Mouse (Mus musculus): ENCODE data around the gene Speg. TPM values are rescaled to one million over a fixed set of nuclear protein-coding genes. Genes with fewer than 3 reads are reported as not detected.
A peak's percentile ranks its signal among the peaks of the same experiment; 100 is the strongest.

Gene Speg
- polyA plus RNA-seq, 1 experiment from 2014 or later: 53.8 TPM

- peak within 1 kb of the TSS; percentile 59; the same call in 1 of the 2 replicates for H3K27ac ChIP-seq (ENCODE audit: low read length)
- peak within 1 kb of the TSS; percentile 73 for H3K9ac ChIP-seq (replicated peaks; ENCODE audit: low read depth, low read length)
- 5% methylated on average over 28 of the region's 28 CpGs for WGBS
- H3K4me3 ChIP-seq (ENCODE audit: low read depth, low read length): peak within 1 kb of the TSS; percentile 60
- peak within 1 kb of the TSS; percentile 81 for H3K4me2 ChIP-seq (replicated peaks; ENCODE audit: low read depth, low read length)
- no peaks in the 10 kb centered on the region for H3K9me3 ChIP-seq (ENCODE audit: control insufficient read depth, low read depth, low read length)
- peaks cover 3% of the 10 kb centered on the region; the same call in 1 of the 2 replicates for H3K36me3 ChIP-seq (ENCODE audit: control insufficient read depth, insufficient read depth, low read length)
- ATAC-seq (ENCODE audit: insufficient number of reproducible peaks, insufficient read depth, low FRiP score, low read depth): peak; percentile 74
- no peaks in the 10 kb centered on the region for H3K27me3 ChIP-seq (ENCODE audit: control insufficient read depth, insufficient read depth, low read length)
- peaks cover 11% of the 10 kb centered on the region; the same call in 1 of the 2 replicates for H3K4me1 ChIP-seq (ENCODE audit: control insufficient read depth, insufficient read depth, low read length)
Measured at GRCm38 (mm10) chr1:75435475-75436328, 60.6 kb downstream of the Speg start, which contains the start of gene Gmppa. Gene Gmppa, plus strand, starts transcription at chr1:75435930.

GRCm38 (mm10) chr1:75438782-75439181, 63.7 kb downstream of the Speg start:
- Histone ChIP-seq H3K27me3 (ENCODE audit: control insufficient read depth, insufficient read depth, low read length) (no peaks in the 10 kb centered on the region), H3K36me3 (ENCODE audit: control insufficient read depth, insufficient read depth, low read length) (peaks cover 9% of the 10 kb centered on the region; the same call in 1 of the 2 replicates), H3K9me3 (ENCODE audit: control insufficient read depth, low read depth, low read length) (no peaks in the 10 kb centered on the region), H3K4me1 (ENCODE audit: control insufficient read depth, insufficient read depth, low read length) (peaks cover 11% of the 10 kb centered on the region; the same call in 1 of the 2 replicates), H3K4me3 (ENCODE audit: low read depth, low read length) (no peak overlapping the region), H3K4me2 (replicated peaks; ENCODE audit: low read depth, low read length) (no peak overlapping the region), H3K9ac (replicated peaks; ENCODE audit: low read depth, low read length) (no peak overlapping the region), H3K27ac (ENCODE audit: low read length) (no peak overlapping the region)
- ATAC-seq (ENCODE audit: insufficient number of reproducible peaks, insufficient read depth, low FRiP score, low read depth): no peak
- 78% methylated on average over 8 of the region's 9 CpGs for WGBS

- ATAC-seq (ENCODE audit: insufficient number of reproducible peaks, insufficient read depth, low FRiP score, low read depth): no peak
- H3K4me1 ChIP-seq (ENCODE audit: control insufficient read depth, insufficient read depth, low read length): peaks cover 15% of the 10 kb centered on the region; the same call in 1 of the 2 replicates
- H3K9me3 ChIP-seq (ENCODE audit: control insufficient read depth, low read depth, low read length): no peaks in the 10 kb centered on the region
- 96% methylated on average over 7 of the region's 7 CpGs for WGBS
- no peak overlapping the region for H3K9ac ChIP-seq (replicated peaks; ENCODE audit: low read depth, low read length)
- H3K4me3 ChIP-seq (ENCODE audit: low read depth, low read length): no peak overlapping the region
- peaks cover 9% of the 10 kb centered on the region; the same call in 1 of the 2 replicates for H3K36me3 ChIP-seq (ENCODE audit: control insufficient read depth, insufficient read depth, low read length)
- H3K27ac ChIP-seq (ENCODE audit: low read length): no peak overlapping the region
- H3K27me3 ChIP-seq (ENCODE audit: control insufficient read depth, insufficient read depth, low read length): no peaks in the 10 kb centered on the region; the same call in 1 of the 2 replicates
- H3K4me2 ChIP-seq (replicated peaks; ENCODE audit: low read depth, low read length): no peak overlapping the region
Measured at GRCm38 (mm10) chr1:75440661-75441060, 65.6 kb downstream of the Speg start.

- WGBS: 87% methylated on average over 15 of the region's 15 CpGs
- peaks cover 17% of the 10 kb centered on the region; the same call in 1 of the 2 replicates for H3K4me1 ChIP-seq (ENCODE audit: control insufficient read depth, insufficient read depth, low read length)
Measured at GRCm38 (mm10) chr1:75441471-75441996, 66.4 kb downstream of the Speg start.

GRCm38 (mm10) chr1:75442171-75442570, 67.1 kb downstream of the Speg start:
- Histone ChIP-seq H3K9ac (replicated peaks; ENCODE audit: low read depth, low read length) (no peak overlapping the region), H3K4me2 (replicated peaks; ENCODE audit: low read depth, low read length) (no peak overlapping the region), H3K4me1 (ENCODE audit: control insufficient read depth, insufficient read depth, low read length) (peaks cover 17% of the 10 kb centered on the region; the same call in 1 of the 2 replicates), H3K27me3 (ENCODE audit: control insufficient read depth, insufficient read depth, low read length) (peaks cover 3% of the 10 kb centered on the region; the same call in 1 of the 2 replicates), H3K4me3 (ENCODE audit: low read depth, low read length) (no peak overlapping the region), H3K9me3 (ENCODE audit: control insufficient read depth, low read depth, low read length) (no peaks in the 10 kb centered on the region), H3K36me3 (ENCODE audit: control insufficient read depth, insufficient read depth, low read length) (peaks cover 9% of the 10 kb centered on the region; the same call in 1 of the 2 replicates), H3K27ac (ENCODE audit: low read length) (no peak overlapping the region)
- ATAC-seq (ENCODE audit: insufficient number of reproducible peaks, insufficient read depth, low FRiP score, low read depth): no peak
- WGBS: 85% methylated on average over 9 of the region's 9 CpGs

More at GRCm38 (mm10) chr1:75441471-75441996, 66.4 kb downstream of the Speg start:
- H3K27ac ChIP-seq (ENCODE audit: low read length): no peak overlapping the region
- H3K36me3 ChIP-seq (ENCODE audit: control insufficient read depth, insufficient read depth, low read length): peaks cover 9% of the 10 kb centered on the region; the same call in 1 of the 2 replicates
- no peak for ATAC-seq (ENCODE audit: insufficient number of reproducible peaks, insufficient read depth, low FRiP score, low read depth)
- no peak overlapping the region for H3K4me2 ChIP-seq (replicated peaks; ENCODE audit: low read depth, low read length)
- no peak overlapping the region for H3K4me3 ChIP-seq (ENCODE audit: low read depth, low read length)
- H3K9ac ChIP-seq (replicated peaks; ENCODE audit: low read depth, low read length): no peak overlapping the region
- peaks cover 3% of the 10 kb centered on the region; the same call in 1 of the 2 replicates for H3K27me3 ChIP-seq (ENCODE audit: control insufficient read depth, insufficient read depth, low read length)
- no peaks in the 10 kb centered on the region for H3K9me3 ChIP-seq (ENCODE audit: control insufficient read depth, low read depth, low read length)

GRCm38 (mm10) chr1:75442811-75443210, 67.7 kb downstream of the Speg start:
- WGBS: 57% methylated on average over 8 of the region's 8 CpGs
- no peak overlapping the region for H3K27ac ChIP-seq (ENCODE audit: low read length)
- ATAC-seq (ENCODE audit: insufficient number of reproducible peaks, insufficient read depth, low FRiP score, low read depth): no peak
- H3K4me1 ChIP-seq (ENCODE audit: control insufficient read depth, insufficient read depth, low read length): peaks cover 21% of the 10 kb centered on the region; the same call in 1 of the 2 replicates
- H3K9me3 ChIP-seq (ENCODE audit: control insufficient read depth, low read depth, low read length): no peaks in the 10 kb centered on the region
- H3K4me3 ChIP-seq (ENCODE audit: low read depth, low read length): no peak overlapping the region
- H3K9ac ChIP-seq (replicated peaks; ENCODE audit: low read depth, low read length): no peak overlapping the region
- peaks cover 9% of the 10 kb centered on the region; the same call in 1 of the 2 replicates for H3K36me3 ChIP-seq (ENCODE audit: control insufficient read depth, insufficient read depth, low read length)
- peaks cover 3% of the 10 kb centered on the region; the same call in 1 of the 2 replicates for H3K27me3 ChIP-seq (ENCODE audit: control insufficient read depth, insufficient read depth, low read length)
- H3K4me2 ChIP-seq (replicated peaks; ENCODE audit: low read depth, low read length): no peak overlapping the region

- peaks cover 23% of the 10 kb centered on the region; the same call in 1 of the 2 replicates for H3K4me1 ChIP-seq (ENCODE audit: control insufficient read depth, insufficient read depth, low read length)
- 40% methylated on average over 13 of the region's 13 CpGs for WGBS
- H3K9ac ChIP-seq (replicated peaks; ENCODE audit: low read depth, low read length): no peak overlapping the region
- peaks cover 3% of the 10 kb centered on the region; the same call in 1 of the 2 replicates for H3K27me3 ChIP-seq (ENCODE audit: control insufficient read depth, insufficient read depth, low read length)
- no peaks in the 10 kb centered on the region for H3K9me3 ChIP-seq (ENCODE audit: control insufficient read depth, low read depth, low read length)
- no peak overlapping the region for H3K4me3 ChIP-seq (ENCODE audit: low read depth, low read length)
- no peak for ATAC-seq (ENCODE audit: insufficient number of reproducible peaks, insufficient read depth, low FRiP score, low read depth)
- peaks cover 9% of the 10 kb centered on the region; the same call in 1 of the 2 replicates for H3K36me3 ChIP-seq (ENCODE audit: control insufficient read depth, insufficient read depth, low read length)
- H3K27ac ChIP-seq (ENCODE audit: low read length): no peak overlapping the region
- H3K4me2 ChIP-seq (replicated peaks; ENCODE audit: low read depth, low read length): no peak overlapping the region
Measured at GRCm38 (mm10) chr1:75443247-75444024, 68.3 kb downstream of the Speg start.

- Histone ChIP-seq H3K9ac (replicated peaks; ENCODE audit: low read depth, low read length) (no peak overlapping the region), H3K4me3 (ENCODE audit: low read depth, low read length) (no peak overlapping the region), H3K4me1 (ENCODE audit: control insufficient read depth, insufficient read depth, low read length) (peaks cover 30% of the 10 kb centered on the region; the same call in 1 of the 2 replicates), H3K36me3 (ENCODE audit: control insufficient read depth, insufficient read depth, low read length) (peaks cover 9% of the 10 kb centered on the region; the same call in 1 of the 2 replicates), H3K27ac (ENCODE audit: low read length) (no peak overlapping the region), H3K9me3 (ENCODE audit: control insufficient read depth, low read depth, low read length) (no peaks in the 10 kb centered on the region), H3K27me3 (ENCODE audit: control insufficient read depth, insufficient read depth, low read length) (peaks cover 7% of the 10 kb centered on the region), H3K4me2 (replicated peaks; ENCODE audit: low read depth, low read length) (no peak overlapping the region)
- ATAC-seq (ENCODE audit: insufficient number of reproducible peaks, insufficient read depth, low FRiP score, low read depth): no peak
- WGBS: 43% methylated on average over 3 of the region's 3 CpGs
Measured at GRCm38 (mm10) chr1:75444208-75444607, 69.1 kb downstream of the Speg start.
